Mouse (Mus musculus) monocyte, adult 5-6 weeks (primary cell): ENCODE results near the gene Plxnc1. TPM values are rescaled to one million over a fixed set of nuclear protein-coding genes. Genes with fewer than 3 reads are reported as not detected.

Experiments used
- ATAC-seq: fragments of 153-309, 156-312 bp; replicated peaks from 2 replicates; pipeline ENCODE4 v1.8.0; 2017; ENCODE audit warnings: mild to moderate bottlenecking; ENCODE audit not compliant: low TSS enrichment, insufficient number of reproducible peaks, severe bottlenecking, poor library complexity, low FRiP score
- total RNA-seq: library from RNA; stranded (forward); fragments of 200-1000, 200-491, 200-594 nt; gene quantifications from 3 replicates; pipeline ENCODE4 v1.2.3, GENCODE M21; 2017

Plxnc1 gene
- total RNA-seq, 1 experiment from 2014 or later, result 24.1 TPM

DNA sequence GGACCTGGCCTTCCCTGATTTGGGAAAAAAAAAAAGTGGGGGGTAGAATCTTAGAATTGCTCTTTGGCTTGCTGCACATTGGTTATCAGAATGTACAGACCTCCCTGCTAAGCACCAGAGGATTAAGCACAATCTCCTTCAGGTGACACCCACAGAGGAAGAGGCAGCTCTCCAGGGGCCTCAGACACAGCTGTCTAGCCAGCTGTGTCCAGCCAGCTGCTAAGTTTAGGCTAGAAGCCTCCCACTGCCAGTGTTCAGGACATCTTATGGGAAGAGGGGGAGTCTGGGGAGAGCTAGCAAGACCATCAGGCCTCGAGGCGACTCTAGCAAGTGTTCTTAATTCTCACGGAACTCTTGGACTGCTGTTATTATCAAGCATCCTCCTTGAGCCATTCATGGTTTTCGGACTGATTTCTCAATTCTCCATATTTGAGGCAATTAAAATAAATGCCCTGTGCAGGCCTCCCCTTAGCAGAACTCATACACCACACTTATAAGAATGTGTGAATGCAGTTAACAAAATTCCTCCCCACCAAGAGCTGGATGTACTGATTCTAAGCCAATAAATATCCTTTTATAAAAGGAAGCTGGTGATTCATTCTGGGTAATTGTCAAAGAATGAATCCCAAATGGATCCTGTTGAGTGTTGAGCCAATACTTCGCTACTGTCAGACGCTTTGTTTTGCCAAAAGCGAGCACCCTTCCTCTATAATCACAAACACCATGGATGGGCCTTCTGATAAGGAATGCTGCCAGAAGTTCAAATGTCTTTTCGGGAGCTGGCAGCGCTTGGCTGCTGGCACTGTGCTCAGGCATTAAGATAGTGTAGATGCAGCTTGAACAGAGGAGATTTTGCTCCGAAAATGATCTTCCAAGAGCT, 140.4 kb downstream of the Plxnc1 start:
- no peak for ATAC-seq

GRCm38 (mm10) chr10:94800677-94801354, 143.8 kb downstream of the Plxnc1 start:
- no peak for ATAC-seq

DNA sequence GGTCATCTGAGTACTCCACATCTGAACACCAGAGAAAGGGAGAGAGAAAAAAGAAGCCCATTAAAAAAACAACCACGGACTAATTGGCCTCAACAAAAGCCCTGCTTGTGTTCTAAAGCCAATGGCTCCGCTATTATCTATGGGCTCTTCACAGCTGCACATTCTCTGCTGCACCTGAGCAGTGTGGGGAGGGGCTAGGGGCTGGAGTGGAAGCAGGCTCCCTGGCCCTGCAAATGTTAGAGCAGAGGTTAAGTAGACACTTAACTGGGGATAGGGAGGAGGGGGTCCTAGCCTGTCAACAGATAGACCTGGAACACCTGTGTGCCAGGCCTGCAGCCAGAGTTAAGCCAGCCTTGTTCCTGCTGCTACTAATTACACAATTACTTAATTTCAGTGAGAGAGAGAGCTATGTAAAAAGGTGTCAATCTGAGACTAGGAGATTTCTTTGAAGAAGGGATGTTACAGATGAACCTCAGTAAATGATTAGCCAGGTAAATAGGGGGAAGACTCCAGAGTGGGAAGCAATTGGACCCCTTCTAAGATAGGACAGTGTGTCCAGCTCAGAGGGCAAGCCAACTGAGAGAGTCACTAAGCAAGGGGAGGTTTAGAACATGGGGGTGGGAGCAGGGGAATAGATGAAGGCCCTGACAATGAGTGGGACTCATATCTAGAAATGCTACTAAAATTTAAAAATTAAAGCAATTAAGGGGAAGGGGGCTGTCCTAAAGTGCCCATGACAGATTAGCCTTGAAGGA, 145.0 kb downstream of the Plxnc1 start:
- ATAC-seq, result no peak

GRCm38 (mm10) chr10:94798128-94798527, 146.5 kb downstream of the Plxnc1 start:
- ATAC-seq, result no peak

GRCm38 (mm10) chr10:94794666-94795244, 149.9 kb downstream of the Plxnc1 start:
- no peak for ATAC-seq

DNA sequence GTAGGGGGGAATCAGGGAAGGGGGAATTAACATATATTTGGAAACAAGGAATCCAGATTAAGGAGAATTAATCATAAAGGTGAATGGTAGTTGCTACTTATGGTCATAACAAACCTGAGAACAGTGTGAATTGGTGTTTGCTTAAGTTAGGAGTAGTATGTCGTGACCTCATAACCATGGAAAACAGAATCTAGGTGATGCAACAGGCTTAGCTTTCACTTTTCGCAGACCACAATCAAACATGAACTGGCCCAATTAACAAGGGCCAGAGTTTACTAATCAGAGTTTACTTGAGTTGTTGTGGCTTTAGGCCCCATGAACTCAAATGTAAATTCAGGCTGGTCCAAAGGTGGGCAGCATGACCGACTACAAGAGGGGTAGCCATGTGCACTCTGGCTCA, 150.7 kb downstream of the Plxnc1 start:
- ATAC-seq, result no peak

DNA sequence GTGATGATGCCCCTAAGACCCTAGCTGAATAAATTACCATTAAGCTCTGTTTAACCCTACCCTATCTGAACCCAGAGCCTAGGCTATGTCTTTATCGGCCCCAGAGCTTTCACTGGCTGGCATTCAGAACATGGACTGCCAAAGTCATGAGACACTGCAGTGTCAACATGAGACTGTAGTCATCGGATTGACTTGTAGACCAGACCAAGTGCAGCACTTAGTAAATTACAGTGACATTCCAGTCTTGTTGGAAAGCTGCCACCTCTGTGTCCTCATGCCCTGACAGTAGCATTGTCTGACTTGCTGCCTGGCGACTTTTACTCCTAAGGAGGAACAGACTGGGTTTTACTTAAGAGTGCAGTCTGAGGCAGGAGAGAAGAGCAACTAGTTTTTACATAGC, 155.4 kb downstream of the Plxnc1 start:
- ATAC-seq, result no peak

DNA sequence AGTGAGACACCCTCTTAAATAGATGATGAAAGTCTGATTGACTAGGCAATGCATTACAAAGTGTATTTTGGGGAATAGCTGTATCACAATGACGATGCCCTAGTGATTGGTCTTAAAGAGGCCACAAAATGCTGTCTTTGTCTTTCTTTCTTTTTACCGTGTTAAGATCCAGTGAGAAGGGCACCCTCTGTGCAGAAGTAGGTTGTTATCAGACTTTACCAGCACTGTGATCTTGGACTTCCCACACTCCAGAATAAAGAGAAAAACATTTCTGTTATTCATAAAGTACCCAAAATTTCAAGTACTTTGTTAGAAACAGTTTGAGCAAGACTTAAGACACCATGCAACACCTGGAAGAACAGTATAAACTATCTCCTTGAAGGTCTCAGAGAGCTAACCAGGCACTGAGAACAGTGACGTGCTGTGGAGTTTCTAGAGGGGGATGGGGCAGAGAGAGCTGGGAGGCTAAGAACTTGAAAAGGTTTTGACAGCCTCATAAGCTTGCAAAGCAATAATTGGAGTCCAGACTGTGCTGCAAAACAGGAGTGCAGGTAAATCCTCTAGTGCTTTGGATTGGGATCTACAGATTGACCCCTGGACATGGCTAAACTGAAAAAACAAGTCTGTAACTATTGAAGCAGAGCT, 163.9 kb downstream of the Plxnc1 start:
- ATAC-seq, result no peak

- ATAC-seq, result no peak
These were observed 165.3 kb downstream of the Plxnc1 start for GRCm38 (mm10) chr10:94779319-94779718.

GRCm38 (mm10) chr10:94777576-94777975, 167.1 kb downstream of the Plxnc1 start:
- no peak for ATAC-seq

GRCm38 (mm10) chr10:94771496-94771895, 173.1 kb downstream of the Plxnc1 start:
- no peak for ATAC-seq

- ATAC-seq, result no peak
These were observed 197.6 kb downstream of the Plxnc1 start for GRCm38 (mm10) chr10:94747011-94747410.

DNA sequence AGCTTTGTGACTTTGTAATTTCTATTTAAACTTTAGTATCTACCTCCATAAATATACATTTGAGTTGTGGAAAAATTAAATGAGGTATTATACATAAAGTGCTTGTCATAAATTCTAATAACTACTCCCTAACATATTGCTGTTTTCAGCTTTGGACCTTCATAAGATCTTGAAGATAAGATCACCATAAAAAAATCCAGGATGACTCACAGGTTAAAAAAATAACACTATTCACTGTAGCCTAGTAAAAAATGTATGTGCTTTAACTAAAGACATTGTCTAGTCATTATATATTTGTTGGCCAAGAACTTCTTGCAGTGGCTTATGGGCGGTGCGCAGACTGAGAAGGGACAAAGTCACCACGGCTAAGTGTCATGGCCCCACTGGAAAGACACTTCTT, 203.2 kb downstream of the Plxnc1 start:
- ATAC-seq, result no peak
